Mouse (Mus musculus): ENCODE data around the gene Hspa5.
"Not testable (repeated sequence)": the region's sequence is repeated elsewhere in the genome, so short reads cannot be mapped to it uniquely, and the experiment has no call there.

Hspa5 gene

GRCm38 (mm10) chr2:34810775-34811174 lies 39.0 kb downstream of the Hspa5 start:
- no peak for DNase-seq

GRCm38 (mm10) chr2:34812706-34813105 lies 40.9 kb downstream of the Hspa5 start:
- DNase-seq, result no peak

DNA sequence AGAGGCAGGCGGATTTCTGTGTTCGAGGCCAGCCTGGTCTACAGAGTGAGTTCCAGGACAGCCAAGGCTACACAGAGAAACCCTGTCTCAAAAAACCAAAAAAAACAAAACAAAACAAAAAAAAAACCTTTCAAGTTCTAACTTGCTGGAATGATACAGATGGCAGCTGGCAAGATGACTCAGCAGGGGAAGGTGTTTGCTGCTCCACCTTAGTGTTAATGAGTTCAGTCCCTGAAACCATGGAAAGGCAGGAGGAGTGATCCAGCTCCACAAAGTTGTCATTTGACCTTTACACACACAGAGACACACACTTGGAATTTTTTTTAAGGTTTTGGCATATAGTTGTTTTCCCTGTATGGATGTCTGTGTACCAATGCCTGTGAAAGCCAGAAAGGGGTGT lies 44.1 kb downstream of the Hspa5 start:
- not testable (repeated sequence) for DNase-seq

GRCm38 (mm10) chr2:34818492-34818891 lies 46.7 kb downstream of the Hspa5 start:
- no peak for DNase-seq

GRCm38 (mm10) chr2:34825827-34826459 lies 54.2 kb downstream of the Hspa5 start, which contains the start of gene Fbxw2:
Gene Fbxw2, minus strand, starts transcription at chr2:34826311.
- peak; percentile 96 for DNase-seq

DNA sequence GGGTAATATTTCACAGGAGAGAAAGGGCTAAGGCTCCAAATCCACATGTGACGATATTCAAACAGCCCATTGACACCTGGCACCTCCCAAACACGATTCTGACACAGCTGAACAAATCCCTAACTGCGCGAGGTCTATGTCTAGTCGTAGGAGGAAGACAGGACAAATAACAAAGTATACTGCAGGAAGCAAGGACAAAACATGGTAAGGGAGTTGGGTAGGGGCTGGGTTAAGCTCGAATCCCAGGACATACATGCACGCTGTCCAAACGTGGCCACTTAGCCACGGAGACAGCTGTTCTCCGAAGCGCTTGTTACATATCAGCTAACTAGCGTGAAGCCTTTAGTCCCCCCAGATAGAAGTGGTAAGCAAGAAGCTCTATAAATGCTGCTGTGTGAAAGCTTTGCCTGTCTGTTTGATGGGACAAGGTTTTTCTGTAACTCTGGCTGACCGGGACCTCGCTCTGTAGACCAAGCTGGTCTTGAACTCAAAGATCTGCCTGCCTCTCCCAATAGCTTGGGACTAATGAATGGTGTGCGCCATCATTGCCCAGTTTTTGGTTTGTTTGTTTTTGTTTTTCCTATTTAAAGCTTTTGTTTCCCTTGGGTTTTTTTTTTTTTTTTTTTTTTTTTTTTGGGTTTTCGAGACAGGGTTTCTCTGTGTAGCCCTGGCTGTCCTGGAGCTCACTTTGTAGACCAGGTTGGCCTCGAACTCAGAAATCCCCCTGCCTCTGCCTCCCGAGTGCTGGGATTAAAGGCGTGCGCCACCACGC lies 54.9 kb downstream of the Hspa5 start:
- peak in 1 of 2 experiments; percentile 8 for DNase-seq

Data from kidney, postnatal 4 days (tissue).